ENCODE assay signal across 36 mouse cellular contexts in the genomic region with DNA sequence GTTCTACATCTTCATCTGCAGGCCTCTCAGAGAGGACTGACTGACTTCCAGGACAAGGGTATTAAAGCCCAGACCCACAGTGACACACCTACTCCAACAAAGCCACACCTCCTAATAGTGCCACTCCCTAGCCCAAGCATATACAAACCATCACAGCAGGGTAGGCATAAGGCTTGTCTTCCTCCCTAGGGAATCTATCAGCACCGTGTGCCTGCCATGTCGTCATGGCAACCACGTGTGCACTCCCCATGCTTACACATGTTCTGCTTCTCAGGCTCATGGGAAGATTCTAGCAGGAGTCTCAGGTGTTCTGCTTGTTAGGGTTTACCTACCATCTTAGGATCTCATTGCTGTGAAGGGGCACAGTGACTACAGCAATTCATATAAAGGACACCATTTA. TPM values are rescaled to one million over a fixed set of nuclear protein-coding genes. Genes with fewer than 3 reads are reported as not detected.
"Had no signal": no experiment of that assay in that cellular context is flagged by ENCODE, and none has a peak within 500 bp of the region (broad histone marks: within the 10 kb centered on the region; RNA-seq: fewer than 3 reads in every experiment).

No protein-coding gene starts in this region.

- H3K4me3 ChIP-seq: heart, adult 2 months; heart, embryonic 13.5 days; heart, embryonic 15.5 days; hindbrain, embryonic 13.5 days; hindbrain, embryonic 15.5 days; intestine, embryonic 15.5 days; layer of hippocampus, adult 2 months; left cerebral cortex, adult 2 months; limb, embryonic 13.5 days; limb, embryonic 15.5 days had no signal

- H3K9me3 ChIP-seq: heart, embryonic 13.5 days; heart, embryonic 15.5 days; hindbrain, embryonic 13.5 days; hindbrain, embryonic 15.5 days; intestine, embryonic 15.5 days; limb, embryonic 13.5 days; limb, embryonic 15.5 days had no signal

- H3K4me1 ChIP-seq: heart, embryonic 13.5 days; heart, embryonic 15.5 days; hindbrain, embryonic 13.5 days; hindbrain, embryonic 15.5 days; intestine, embryonic 15.5 days; limb, embryonic 13.5 days; limb, embryonic 15.5 days had no signal

- H3K4me2 ChIP-seq: heart, embryonic 11.5 days; heart, embryonic 13.5 days; heart, embryonic 15.5 days; hindbrain, embryonic 13.5 days; hindbrain, embryonic 15.5 days; intestine, embryonic 15.5 days; limb, embryonic 13.5 days; limb, embryonic 15.5 days; liver, embryonic 11.5 days had no signal

- DNase-seq: gastrocnemius, postnatal 14 days; gastrocnemius, postnatal 36 days; heart, adult 11 months; heart, adult 2 months; heart, postnatal 14 days; heart, postnatal 36 days; kidney, adult 18-20 months; kidney, adult 8-10 months; kidney, postnatal 10 days; kidney, postnatal 25 days; kidney, postnatal 4 days had no signal

- H3K27me3 ChIP-seq: heart, embryonic 13.5 days; heart, embryonic 15.5 days; hindbrain, embryonic 13.5 days; hindbrain, embryonic 15.5 days; intestine, embryonic 15.5 days; limb, embryonic 13.5 days; limb, embryonic 15.5 days had no signal

- ATAC-seq: inflammation-experienced regulatory T-cells, adult 6 months; intestine, embryonic 15.5 days; intestine, postnatal 0 days had no signal

- H3K9ac ChIP-seq: heart, embryonic 13.5 days; heart, embryonic 15.5 days; hindbrain, embryonic 13.5 days; hindbrain, embryonic 15.5 days; intestine, embryonic 15.5 days; limb, embryonic 13.5 days; limb, embryonic 15.5 days; liver, embryonic 14.5 days had no signal

- H3K27ac ChIP-seq: heart, adult 2 months; heart, embryonic 13.5 days; heart, embryonic 15.5 days; hindbrain, embryonic 13.5 days; hindbrain, embryonic 15.5 days; intestine, embryonic 15.5 days; layer of hippocampus, adult 2 months; left cerebral cortex, adult 2 months; limb, embryonic 13.5 days; limb, embryonic 15.5 days; liver, embryonic 14.5 days had no signal

RNA-seq across cellular contexts. Expression of a gene that starts 10.5 kb away (rescaled TPM):
- total RNA-seq: gastrocnemius, adult 8-10 months; gastrocnemius, postnatal 14 days; gastrocnemius, postnatal 36 days; heart, adult 2 months; heart, postnatal 14 days; heart, postnatal 36 days; hematopoietic stem cell, adult 5-6 weeks; layer of hippocampus, adult 2 months; layer of hippocampus, postnatal 10 days; layer of hippocampus, postnatal 25 days; left cerebral cortex, adult 2 months; left cerebral cortex, postnatal 14 days; left cerebral cortex, postnatal 36 days had no signal
- polyA plus RNA-seq: heart, embryonic 11.5 days; heart, embryonic 13.5 days; heart, embryonic 15.5 days; heart, postnatal 0 days; hindbrain, embryonic 11.5 days; hindbrain, embryonic 13.5 days; inflammation-experienced regulatory T-cells, adult 6 months; intestine, embryonic 15.5 days; intestine, postnatal 0 days; kidney, embryonic 14.5 days; kidney, embryonic 16.5 days; limb, embryonic 11.5 days; limb, embryonic 13.5 days; limb, embryonic 15.5 days; liver, embryonic 11.5 days; liver, embryonic 14.5 days had no signal

RNA-seq across cellular contexts. Expression of a gene that starts 23.9 kb away (rescaled TPM):
- total RNA-seq: gastrocnemius, postnatal 14 days; gastrocnemius, postnatal 36 days; heart, adult 2 months; heart, postnatal 36 days; hematopoietic stem cell, adult 5-6 weeks; layer of hippocampus, adult 2 months; layer of hippocampus, postnatal 10 days; layer of hippocampus, postnatal 25 days; left cerebral cortex, adult 2 months; left cerebral cortex, postnatal 14 days; left cerebral cortex, postnatal 36 days had no signal
- polyA plus RNA-seq: heart, adult 2 months; hindbrain, embryonic 11.5 days; hindbrain, embryonic 13.5 days; hindbrain, embryonic 15.5 days; inflammation-experienced regulatory T-cells, adult 6 months; limb, embryonic 11.5 days had no signal
